Mouse (Mus musculus) layer of hippocampus, postnatal 10 days (tissue): Measurements from ENCODE around the gene Ap3d1. TPM values are rescaled to one million over a fixed set of nuclear protein-coding genes. Genes with fewer than 3 reads are reported as not detected.

ENCODE experiments used
- DNase-seq, 2 experiments: peaks; one replicate each; pipeline ENCODE4 v3.0.0; 2021; ENCODE audit warnings: low spot score in 2 of 2
- total RNA-seq, 2 experiments: library from RNA; stranded (reverse); gene quantifications; 2 replicates each; pipeline ENCODE4 v1.2.3; 2021

Gene Ap3d1
- total RNA-seq, 2 experiments from 2014 or later: 135 to 139 TPM

DNA sequence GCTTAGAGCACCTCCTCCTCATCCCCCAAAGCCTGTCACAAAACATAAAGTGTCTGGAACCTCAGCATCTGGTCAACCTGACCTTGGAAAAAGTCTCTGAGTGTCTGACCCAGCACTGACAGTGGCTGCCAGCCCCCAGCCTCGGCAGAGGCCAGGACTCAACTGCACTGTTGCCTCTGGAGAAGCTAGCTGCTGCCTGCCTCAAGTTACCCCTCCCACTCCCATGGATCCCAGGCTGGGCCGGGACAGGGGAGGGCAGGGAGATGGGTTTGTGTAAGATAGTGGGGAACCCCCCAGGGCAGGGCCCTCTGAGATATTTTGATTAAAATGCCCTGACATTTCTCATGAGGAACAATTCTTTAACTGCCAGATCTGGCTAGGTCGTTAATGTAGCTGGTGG, 37.0 kb downstream of the Ap3d1 start:
- DNase-seq: no peak

DNA sequence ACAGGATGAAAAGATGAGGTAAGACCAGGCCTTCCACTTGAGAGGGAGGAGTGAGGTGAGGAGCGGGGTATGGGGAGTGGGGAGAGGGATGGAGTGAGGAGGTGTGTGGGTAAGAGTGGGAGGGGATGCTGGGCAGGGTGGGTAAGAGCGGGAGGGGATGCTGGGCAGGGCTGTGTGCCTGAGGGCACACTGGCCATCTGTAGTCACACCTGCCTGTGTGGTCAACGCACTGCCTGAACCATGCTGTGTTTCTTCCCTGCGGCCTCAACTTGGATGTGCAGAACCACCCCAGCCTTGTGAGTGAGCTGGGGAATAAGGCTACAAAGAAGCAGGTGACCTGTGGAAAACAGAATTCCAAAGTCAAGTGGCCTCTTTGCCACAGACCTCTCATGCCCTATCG, 37.6 kb downstream of the Ap3d1 start:
- no peak for DNase-seq

DNA sequence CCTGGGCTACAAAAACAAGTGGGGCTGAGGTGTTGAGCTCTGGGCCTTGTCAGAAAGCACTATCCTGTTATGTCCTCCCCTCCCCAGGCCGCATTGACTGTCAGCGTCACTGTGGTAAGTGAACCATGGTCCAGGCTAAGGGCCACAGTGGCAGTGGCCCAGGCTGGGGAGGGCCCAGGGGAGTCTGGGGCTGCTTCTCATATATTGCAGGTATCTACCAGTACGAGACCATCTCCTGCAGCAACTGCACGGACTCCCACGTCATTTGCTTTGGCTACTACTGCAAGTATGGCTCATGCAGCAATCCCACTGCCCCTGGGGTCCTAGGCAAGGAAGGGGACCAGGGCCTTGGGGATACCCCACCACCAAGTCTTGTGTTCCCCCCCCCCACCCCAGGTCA, 38.4 kb downstream of the Ap3d1 start:
- DNase-seq: no peak

DNA sequence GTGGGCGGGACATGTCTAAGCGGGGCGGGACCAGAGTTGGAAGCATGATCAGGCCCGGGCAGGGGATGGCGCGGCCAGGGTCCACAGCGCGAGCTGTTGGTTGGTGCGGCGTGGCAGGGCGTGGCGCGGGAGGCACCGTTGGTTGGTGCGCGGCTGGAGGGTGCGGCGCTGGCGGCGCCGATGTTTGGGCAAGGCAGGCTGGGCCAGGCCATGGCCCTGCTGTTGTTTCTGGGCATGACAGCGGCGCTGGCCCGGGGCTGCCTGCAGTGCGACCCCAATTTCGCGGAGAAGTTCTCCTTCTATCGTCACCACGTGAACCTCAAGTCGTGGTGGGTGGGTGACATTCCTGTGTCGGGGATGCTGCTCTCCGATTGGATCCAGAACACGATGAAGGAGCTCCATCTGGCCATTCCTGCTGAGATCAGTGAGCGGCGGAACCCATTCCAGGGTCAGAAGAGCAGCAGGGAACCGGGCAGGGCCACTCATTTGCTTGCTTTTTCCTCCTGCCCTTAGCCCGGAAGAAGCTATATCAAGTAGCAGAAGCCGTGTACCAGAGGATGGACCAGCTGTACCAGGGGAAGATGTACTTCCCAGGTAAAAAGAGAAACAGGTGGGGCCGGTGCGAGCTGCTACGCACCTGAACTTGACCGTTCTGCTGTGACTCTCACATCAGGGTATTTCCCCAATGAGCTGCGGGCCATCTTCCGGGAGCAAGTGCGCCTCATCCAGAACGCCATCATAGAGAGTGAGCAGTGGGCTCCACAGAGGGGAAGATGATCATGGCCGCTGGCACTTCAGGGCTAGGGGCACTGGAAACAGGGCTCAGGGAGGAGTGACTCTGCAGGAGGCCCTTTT, 39.3 kb downstream of the Ap3d1 start:
- DNase-seq: peak; percentile 92 to 94

DNA sequence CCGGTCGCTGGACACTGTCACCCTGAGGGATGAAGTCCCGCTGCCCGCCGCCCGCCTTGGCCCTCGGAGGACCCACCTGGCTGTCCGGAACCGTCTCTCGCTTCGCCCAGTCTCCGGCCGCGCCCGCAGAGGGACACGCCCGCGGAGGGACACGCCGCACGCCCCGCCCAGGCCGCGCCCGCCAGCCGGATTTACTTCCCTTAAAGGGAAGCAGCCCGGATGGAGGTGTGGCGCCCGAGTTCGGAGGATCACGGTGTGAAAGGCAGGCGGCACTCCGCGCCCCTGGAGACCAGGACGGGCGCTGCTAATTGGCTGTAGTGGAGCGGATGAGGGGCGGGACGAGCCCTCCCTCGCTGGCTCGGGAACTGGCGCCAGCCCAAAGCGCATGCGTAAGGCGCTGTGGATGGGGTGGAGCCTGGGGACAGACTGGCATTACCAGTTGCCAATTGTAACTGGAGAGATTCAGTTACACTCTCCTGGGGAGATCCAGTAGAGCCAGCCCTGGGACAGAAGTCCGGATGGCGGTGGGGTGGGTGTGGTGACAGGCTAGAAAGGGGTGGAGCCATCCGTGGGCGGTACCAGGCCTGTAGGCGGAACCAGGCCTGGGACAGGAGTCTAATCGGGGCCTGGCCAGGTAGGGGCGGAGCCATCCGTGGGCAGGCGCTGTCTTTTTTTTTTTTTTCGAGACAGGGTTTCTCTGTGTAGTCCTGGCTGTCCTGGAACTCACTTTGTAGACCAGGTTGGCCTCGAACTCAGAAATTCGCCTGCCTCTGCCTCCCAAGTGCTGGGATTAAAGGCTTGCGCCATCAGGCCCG, 40.1 kb downstream of the Ap3d1 start, which contains the start of the genes Mob3a and Izumo4:
TSS of gene Mob3a (minus strand) at position 257 of the 815 bp plus-strand sequence.
TSS of gene Izumo4 (plus strand) at position 464 of the 815 bp plus-strand sequence.
- peak; percentile 98 for DNase-seq

DNA sequence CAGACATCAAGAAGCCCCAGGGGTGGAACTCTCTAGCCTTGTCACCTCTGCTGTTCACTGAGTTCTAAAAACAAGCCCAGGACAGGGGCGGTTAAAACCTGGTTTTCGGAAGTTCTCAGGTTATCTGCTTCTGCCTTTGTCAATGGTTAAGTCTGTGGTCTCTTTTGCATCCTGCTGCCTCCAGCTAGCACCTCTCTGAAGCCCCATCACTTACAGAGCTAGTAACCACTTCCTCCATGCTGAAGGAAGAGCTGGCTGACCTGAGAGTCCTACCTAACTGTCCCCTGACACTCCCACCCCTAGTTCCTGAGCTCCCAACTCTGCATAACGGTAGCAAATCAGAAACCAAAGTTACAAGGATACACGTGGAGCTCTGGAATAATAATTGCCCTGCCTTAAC, 41.3 kb downstream of the Ap3d1 start:
- DNase-seq: no peak

DNA sequence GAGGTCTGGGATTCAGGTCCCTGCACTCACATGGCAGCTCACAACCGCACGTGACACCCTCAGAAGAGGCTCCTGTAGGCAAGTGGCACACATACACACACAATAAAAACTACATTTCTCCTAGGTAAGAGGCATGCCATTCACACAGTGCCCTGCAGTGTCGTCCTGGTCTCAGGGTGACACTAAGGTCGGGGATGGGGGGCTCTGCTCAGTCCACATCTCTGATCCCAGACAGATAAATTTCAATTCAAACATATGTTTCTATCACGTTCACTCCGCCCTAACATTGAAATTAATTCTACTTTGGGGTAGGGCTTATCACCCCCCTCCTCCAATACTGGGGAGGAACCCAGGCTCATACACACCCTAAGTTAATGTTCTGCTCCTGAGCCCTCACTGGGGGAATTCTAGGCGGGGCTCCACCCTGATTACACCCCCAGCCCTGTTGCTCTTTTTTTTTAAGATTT, 42.0 kb downstream of the Ap3d1 start:
- no peak for DNase-seq

DNA sequence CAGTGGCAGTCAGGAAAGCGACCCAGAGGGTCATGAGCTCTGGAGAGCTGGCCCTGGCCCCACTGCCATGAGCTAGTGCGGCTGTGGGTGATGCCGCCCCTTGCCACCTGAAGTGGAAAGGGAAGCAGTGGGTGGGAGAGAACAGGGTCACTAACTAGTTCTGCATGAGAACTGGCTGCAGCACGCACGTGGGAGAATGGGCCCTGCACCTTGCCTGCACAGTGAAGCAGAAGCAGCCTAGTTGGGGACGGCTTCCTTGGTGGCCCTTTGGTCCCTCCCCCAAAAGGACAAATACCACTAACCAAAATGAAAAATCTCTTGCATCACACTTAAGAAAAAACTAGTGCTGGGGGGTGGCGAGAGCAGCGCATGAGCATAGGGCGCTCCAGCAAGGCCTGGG, 43.5 kb downstream of the Ap3d1 start:
- DNase-seq: no peak

DNA sequence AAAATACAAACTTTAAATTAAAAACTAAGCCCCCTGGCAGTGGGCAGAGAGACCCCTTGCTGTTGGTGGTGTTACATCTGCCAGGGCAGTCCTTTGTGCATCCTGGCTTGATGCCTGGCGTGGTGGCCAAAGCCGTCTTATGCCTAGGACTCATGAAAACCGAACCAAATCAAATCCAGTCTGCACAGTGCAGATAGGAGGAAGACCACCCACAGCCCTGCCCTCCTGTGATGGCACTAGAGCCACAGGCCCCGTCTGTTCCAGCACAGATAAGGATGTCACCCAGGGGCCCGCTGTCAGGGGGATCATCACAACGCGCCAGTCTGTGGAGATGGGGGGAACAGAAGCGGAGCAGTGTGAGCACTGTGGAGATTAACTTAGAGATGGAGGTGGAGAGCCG, 44.3 kb downstream of the Ap3d1 start:
- DNase-seq: no peak

DNA sequence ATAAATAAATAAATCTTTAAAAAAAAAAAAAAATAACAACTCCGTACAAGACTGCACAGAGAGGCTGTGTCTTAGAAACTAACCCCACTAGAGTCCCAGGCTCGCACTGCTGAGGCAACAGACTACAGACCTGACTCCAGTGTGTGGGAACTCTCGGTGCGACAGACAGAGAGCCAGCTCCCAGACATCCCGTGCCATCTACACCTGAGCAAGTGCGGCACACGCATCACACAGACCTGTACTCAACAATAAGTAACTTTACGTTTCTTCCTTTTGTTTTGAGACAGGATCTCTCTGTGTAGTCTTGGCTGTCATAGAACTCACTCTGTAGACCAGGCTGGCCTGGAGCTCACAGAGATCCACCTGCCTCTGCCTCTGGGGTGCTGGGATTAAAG, 44.7 kb downstream of the Ap3d1 start:
- no peak for DNase-seq

DNA sequence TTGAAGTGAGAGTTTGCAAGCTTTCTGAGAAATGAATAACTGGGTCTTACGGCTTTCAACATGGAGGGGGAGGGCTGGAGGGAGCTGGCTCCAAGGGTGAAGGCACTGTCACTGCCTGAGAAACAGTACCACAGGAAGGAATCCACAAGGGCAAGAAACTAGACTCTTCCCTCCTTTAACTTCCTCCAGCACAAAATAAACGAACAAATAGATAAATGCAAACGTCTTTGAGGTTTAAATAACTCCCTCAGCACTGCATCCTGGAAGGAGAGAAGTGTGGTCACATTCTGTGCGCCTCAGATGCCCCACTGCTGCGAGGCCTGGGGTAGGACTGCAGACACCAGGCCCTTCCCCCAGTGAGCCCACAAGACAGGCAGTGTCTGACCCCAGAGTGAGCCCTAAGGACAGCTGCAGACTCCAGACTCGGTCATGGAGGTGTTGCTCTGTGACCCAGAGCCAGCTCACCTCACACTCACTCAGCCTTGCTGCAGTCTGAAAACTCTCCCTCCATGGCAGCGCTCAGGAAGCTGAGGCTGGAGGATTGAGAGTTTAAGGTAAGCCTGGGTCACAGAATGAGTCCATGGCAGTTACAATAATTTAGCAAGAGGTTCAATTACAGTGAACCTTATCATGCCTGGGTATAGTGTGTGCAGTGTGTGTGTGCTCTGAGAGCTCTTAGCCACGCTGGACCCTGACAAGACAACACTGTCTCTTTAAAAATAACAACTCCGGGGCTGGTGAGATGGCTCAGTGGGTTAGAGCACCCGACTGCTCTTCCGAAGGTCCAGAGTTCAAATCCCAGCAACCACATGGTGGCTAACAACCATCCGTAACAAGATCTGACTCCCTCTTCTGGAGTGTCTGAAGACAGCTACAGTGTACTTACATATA, 45.3 kb downstream of the Ap3d1 start:
- no peak for DNase-seq

DNA sequence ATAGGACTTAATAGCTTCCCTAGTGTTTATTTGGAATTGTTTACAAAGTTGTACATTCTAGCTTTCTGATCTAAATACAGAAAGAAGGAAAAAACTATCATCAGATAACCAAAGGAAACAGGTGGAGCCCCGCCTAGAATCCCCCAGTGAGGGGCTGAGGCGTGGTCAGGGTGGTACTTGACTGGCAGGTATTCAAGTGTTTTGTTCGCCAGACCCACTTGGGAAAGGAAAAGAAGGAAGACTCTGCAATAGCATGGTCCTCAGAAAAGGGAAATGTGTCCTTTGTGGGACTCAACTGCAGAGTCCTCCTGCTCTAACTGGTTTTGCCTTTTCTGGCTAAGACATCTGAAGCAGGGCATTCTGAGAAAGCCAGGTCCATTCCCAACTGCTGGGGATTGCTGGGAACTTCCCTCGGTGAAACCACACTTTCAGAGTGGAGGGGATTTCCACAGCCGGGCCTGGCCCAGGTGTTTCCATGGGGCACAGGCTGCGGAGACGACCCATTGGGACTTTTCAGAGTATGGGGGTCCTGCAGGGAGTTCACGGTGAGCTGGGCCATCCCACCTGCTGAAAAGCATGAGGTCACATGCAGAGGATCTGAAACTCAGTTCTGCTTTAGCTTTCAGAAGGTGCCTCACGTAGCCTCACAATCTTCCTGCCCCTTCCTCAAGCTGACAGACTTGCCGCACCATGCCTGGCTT, 46.1 kb downstream of the Ap3d1 start:
- no peak for DNase-seq

DNA sequence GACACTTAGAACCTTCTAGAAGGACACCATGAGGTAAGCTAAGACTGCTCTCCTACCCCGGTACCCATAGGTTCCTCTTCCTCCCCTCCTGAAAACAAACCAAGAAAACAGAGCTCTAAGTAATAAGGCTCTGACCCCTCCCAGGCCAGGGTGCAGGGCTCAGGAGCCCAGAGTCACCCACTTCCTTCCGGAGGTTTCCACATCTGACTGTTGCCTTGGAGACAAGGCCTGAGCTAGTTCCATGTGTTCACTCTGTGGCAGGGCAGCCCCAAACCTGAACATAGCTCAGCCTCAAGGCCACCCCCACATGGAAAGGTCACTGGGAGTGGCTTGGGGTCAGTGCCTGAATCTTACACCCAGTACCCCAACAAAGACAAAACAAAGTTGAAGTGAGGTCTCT, 46.9 kb downstream of the Ap3d1 start:
- DNase-seq: no peak

DNA sequence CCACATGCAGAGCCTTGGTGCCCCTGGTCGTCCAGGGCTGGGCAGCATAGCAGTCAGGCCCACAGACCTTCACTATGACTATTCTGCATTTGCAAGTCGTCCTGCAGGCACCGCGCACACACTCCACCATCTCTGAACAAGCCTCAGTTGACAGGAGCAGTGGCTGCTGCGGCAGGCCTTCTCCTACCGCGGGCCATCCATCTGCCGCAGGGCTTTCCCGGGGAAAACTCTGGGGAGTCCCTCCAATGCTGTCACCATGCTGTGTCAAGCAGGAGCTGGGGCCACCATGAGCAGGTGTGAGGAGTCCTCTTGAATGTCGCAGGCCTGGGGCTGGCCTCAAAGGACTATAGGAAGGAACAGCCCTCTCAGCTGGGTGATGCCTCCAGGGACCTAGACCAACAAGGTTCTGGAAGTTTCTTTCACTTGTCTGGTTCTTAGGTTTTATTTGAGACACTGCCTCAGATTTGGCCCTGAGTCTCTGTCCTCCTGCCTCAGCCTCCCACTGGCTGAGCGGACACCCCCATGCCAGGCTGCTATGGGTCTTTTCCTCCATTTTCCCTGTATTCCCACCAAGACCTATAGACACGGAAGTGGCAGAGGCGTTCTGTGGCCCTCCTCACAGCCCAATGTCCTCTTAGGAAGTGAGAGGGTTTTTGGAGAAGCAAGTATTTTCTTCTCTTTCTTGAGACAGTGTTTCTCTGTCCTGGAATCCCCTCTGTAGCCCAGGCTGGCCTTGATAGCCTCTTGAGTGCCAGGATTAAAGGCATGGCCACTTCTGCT, 47.7 kb downstream of the Ap3d1 start:
- no peak for DNase-seq

DNA sequence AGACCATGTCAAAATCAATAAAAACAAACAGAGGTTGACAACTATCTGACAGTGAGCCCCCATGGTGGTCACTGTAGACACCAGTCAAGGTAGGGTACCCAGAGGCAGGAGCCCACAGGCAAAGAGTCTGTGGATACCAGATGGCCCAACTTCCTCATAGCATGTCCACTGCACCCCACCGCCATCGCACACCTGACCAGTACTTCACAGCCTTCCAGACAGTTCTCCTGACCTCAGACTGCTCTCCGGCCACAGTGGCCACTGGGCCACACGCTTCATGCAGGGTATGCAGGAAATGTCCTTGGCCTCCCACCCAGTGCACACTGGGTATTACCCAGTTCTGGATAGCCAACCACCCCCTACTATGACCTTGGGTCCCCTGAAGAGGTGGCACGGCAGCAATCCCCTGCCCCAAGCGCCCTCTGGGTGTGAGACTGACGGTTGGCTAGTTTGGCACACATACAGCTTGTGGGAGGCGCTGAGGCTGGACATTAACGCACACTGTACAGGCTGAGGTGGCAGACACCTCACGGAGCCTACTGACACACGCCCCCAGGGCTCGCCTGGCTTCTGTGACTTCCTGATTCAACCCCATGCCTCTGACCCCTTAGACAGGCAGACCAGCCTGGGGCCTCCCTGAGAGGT, 48.5 kb downstream of the Ap3d1 start:
- DNase-seq: no peak

DNA sequence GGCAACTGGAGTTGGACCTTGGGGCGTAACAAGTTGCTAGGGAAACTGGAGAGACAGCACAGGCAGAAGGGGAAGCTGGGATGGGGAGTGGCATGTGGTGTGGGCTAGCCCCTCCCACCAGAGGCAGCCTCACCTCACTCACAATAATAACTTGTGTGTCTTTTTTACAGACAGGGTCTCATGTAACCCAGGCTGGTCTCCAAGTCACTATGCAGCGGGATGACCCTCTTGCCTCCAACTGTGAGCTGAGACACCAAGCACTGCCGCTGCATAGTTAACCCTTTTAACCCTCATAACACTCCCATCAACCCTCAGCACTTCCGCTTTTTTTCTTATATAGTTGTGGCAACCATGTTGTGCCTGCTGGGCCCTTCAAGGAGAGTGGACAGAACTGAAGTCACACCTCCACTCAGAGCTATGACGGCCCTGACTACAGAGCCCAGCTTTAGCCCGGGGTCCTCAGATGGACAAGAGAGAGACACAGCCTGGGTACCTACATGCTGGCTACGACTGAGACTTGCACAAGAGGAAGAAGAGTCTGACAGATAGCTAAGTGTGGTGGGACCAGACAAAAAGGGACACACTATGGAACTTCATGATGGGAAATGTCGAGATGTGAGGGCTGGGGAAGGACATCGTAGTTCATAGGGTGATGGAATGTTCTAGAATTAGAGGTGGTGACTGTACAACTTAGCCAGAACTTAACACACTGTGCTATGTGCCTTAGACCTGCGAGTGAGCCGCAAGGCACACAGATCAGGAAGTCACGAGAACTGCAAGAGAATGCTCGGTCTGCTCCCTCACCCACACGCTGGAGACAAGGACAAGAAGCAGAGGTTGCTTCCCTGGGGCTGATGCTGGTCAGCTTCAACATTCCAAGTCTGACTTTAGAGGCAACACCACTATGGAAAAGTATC, 49.6 kb downstream of the Ap3d1 start:
- no peak for DNase-seq

DNA sequence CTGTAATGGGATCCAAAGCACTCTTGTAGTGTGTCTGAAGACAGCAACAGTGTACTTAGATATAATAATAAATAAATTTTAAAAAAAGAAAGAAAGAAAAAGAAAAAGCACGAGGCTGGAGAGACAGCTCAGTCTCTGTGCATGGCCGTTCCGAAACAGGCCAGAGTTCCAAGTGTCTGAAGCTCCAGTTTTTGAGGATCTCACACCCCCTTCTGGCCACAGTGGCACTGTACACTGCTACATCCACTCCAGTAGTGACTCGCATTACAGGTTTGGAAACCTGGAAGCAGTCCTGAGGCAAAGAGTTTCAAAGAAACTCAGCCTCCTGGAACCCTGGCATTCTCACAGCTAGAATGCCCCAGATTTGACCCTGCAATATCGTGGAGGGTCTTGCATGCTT, 54.2 kb downstream of the Ap3d1 start:
- DNase-seq: peak; percentile 64 to 75

DNA sequence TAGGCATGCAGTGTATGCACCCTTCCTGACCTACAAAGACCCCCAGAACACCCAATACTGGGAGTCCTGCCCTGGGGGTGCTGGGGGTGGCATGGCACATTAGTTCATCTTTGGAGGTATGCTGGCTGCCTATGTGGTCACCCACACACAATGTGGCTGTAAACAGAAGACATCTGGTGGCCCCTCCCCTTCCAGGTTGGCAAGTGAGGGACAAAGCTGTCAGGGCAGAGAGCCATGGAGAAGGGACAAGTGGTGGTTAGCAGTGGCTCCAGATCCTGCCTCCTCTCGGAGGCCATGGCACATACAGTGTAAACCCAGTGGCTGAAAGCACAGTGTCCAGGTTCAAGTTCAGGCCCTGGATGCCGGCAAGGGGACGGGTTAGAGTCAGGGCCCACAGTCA, 55.4 kb downstream of the Ap3d1 start:
- DNase-seq: no peak
